Mouse (Mus musculus) CH12.LX (cell line): ENCODE results near the gene Apopt1. TPM values are rescaled to one million over a fixed set of nuclear protein-coding genes. Genes with fewer than 3 reads are reported as not detected.

Experiments used
- DNase-seq: peaks from one replicate; pipeline ENCODE4 v3.0.0-alpha.2; 2013; ENCODE audit errors: extremely low read depth
- H3K27ac ChIP-seq: 2 replicates; pipeline ENCODE4 v1.5.1; 2012; ENCODE audit warnings: low read depth, mild to moderate bottlenecking, control low read depth, moderate library complexity; ENCODE audit not compliant: insufficient read depth
- H3K27me3 ChIP-seq: replicated peaks from 2 replicates; pipeline ENCODE3; 2012; ENCODE audit warnings: inconsistent platforms
- H3K36me3 ChIP-seq, 2 experiments: replicated peaks in 1 of 2; 2 replicates each; pipeline versions ENCODE3 to v1.6.1; 2012; ENCODE audit warnings: inconsistent platforms in 1 of 2, low read length in 1 of 2, mild to moderate bottlenecking in 1 of 2, mixed read lengths in 1 of 2, moderate library complexity in 1 of 2; ENCODE audit not compliant: control insufficient read depth in 1 of 2, insufficient read depth in 1 of 2
- H3K4me1 ChIP-seq, 2 experiments: 2 replicates each; pipeline ENCODE4 v1.6.1; 2012; ENCODE audit warnings: inconsistent platforms in 1 of 2, moderate library complexity in 1 of 2; ENCODE audit not compliant: insufficient read depth in 2 of 2, control insufficient read depth in 1 of 2
- H3K4me2 ChIP-seq: 2 replicates; pipeline ENCODE4 v1.6.1; 2012; ENCODE audit warnings: low read depth, mild to moderate bottlenecking, control low read depth; ENCODE audit not compliant: poor library complexity, insufficient read depth, severe bottlenecking
- H3K4me3 ChIP-seq, 3 experiments: fragments of 150-350 bp in 1 of 3; sonication (generic) in 1 of 3; replicated peaks in 1 of 3; 2 replicates each; pipeline versions ENCODE3 to v1.5.1; 2011 to 2012; ENCODE audit warnings: low read depth in 2 of 3, low read length in 2 of 3, mild to moderate bottlenecking in 2 of 3, moderate library complexity in 2 of 3, control low read depth in 1 of 3, improper control_type of control experiment in 1 of 3, inconsistent platforms in 1 of 3, mixed read lengths in 1 of 3; ENCODE audit not compliant: poor library complexity in 1 of 3
- H3K79me2 ChIP-seq: replicated peaks from 2 replicates; pipeline ENCODE4 v1.6.1; 2012; ENCODE audit warnings: mild to moderate bottlenecking, moderate library complexity; ENCODE audit not compliant: control insufficient read depth, poor library complexity, insufficient read depth, severe bottlenecking; ENCODE audit errors: extremely low read depth
- H3K9ac ChIP-seq: 2 replicates; pipeline ENCODE4 v1.6.1; 2012; ENCODE audit warnings: low read depth, mild to moderate bottlenecking, control low read depth, moderate library complexity; ENCODE audit not compliant: insufficient read depth
- H3K9me3 ChIP-seq: replicated peaks from 2 replicates; pipeline ENCODE3; 2012; ENCODE audit warnings: low read length, inconsistent platforms, mixed read lengths
- E2F4 ChIP-seq: IDR thresholded peaks from 2 replicates; pipeline ENCODE4 v1.6.1; 2011; ENCODE audit warnings: low read depth, low read length, improper control_type of control experiment; ENCODE audit not compliant: insufficient replicate concordance
- EP300 ChIP-seq: IDR thresholded peaks from 2 replicates; pipeline ENCODE4 v1.6.1; 2011; ENCODE audit warnings: low read length, improper control_type of control experiment
- ETS1 ChIP-seq: conservative IDR thresholded peaks from 2 replicates; pipeline ENCODE4 v1.6.1; 2012; ENCODE audit warnings: low read depth, mild to moderate bottlenecking, inconsistent platforms, low read length, improper control_type of control experiment, moderate library complexity
- JUND ChIP-seq: conservative IDR thresholded peaks from 2 replicates; pipeline ENCODE4 v1.6.1; 2011; ENCODE audit warnings: low read depth, low read length, improper control_type of control experiment
- KAT2A ChIP-seq: IDR thresholded peaks from 2 replicates; pipeline ENCODE4 v1.6.1; 2012; ENCODE audit warnings: low read length, improper control_type of control experiment, inconsistent platforms; ENCODE audit not compliant: insufficient replicate concordance
- MAX ChIP-seq: IDR thresholded peaks from 2 replicates; pipeline ENCODE4 v1.6.1; 2011; ENCODE audit warnings: low read length, improper control_type of control experiment
- MEF2A ChIP-seq: IDR thresholded peaks from 2 replicates; pipeline ENCODE4 v1.6.1; 2014; ENCODE audit warnings: low read depth, mild to moderate bottlenecking, inconsistent platforms, low read length, improper control_type of control experiment, borderline replicate concordance
- NELFE ChIP-seq: IDR thresholded peaks from 2 replicates; pipeline ENCODE4 v1.6.1; 2011; ENCODE audit warnings: low read depth, low read length, improper control_type of control experiment
- RAD21 ChIP-seq: IDR thresholded peaks from 2 replicates; pipeline ENCODE4 v1.6.1; 2011; ENCODE audit warnings: low read depth, mild to moderate bottlenecking, low read length, improper control_type of control experiment, moderate library complexity
- TBP ChIP-seq: conservative IDR thresholded peaks from 2 replicates; pipeline ENCODE4 v1.6.1; 2011; ENCODE audit warnings: low read depth, low read length, improper control_type of control experiment
- ZKSCAN1 ChIP-seq: IDR thresholded peaks from 2 replicates; pipeline ENCODE4 v1.6.1; 2012; ENCODE audit warnings: low read depth, inconsistent platforms, low read length, improper control_type of control experiment, borderline replicate concordance
- ZMIZ1 ChIP-seq: IDR thresholded peaks from 2 replicates; pipeline ENCODE4 v1.6.1; 2012; ENCODE audit warnings: low read depth, mild to moderate bottlenecking, inconsistent platforms, low read length, improper control_type of control experiment
- ZNF384 ChIP-seq: IDR thresholded peaks from 2 replicates; pipeline ENCODE4 v1.6.1; 2012; ENCODE audit warnings: low read depth, low read length, improper control_type of control experiment, inconsistent platforms
- dilution Hi-C: fragments of 300-500 bp; cut with MboI; formaldehyde crosslinking; loops from 2 replicates; pipeline ENCODE4 v1.14.3; 2020; ENCODE audit warnings: low sequenced_read_pairs; ENCODE audit not compliant: extremely low pct_unique_long_range_greater_than_20kb, extremely low pct_ligation_motif_present
- in situ Hi-C: fragments of 300-500 bp; cut with MboI; formaldehyde crosslinking; loops from 3 replicates; pipeline ENCODE4 v1.14.3; 2019; ENCODE audit warnings: low sequenced_read_pairs, low pct_ligation_motif_present, low pct_unique_long_range_greater_than_20kb, mixed read lengths
- polyA plus RNA-seq: library from polyadenylated mRNA; unstranded; fragments of >175 nt; gene quantifications from 2 replicates; pipeline ENCODE4 v1.2.1, GENCODE M21; 2012; ENCODE audit warnings: low read depth; ENCODE audit not compliant: insufficient read length
- total RNA-seq, 2 experiments: library from RNA; depleted of rRNA; stranded (reverse); fragments of 300-350 nt in 1 of 2; fragments of >200 nt in 1 of 2; gene quantifications; 2 replicates each; pipeline ENCODE4 v1.2.3; 2012 to 2014

The Apopt1 gene
- total and polyA plus RNA-seq, 3 experiments: 36.0 to 49.1 (median 43.6) TPM

- Histone ChIP-seq H3K9ac (no peak overlapping the region), H3K4me2 (no peak overlapping the region), H3K9me3 (no peaks in the 10 kb centered on the region), H3K4me3 (no peak overlapping the region), H3K79me2 (no peaks in the 10 kb centered on the region), H3K27me3 (no peaks in the 10 kb centered on the region), H3K4me1 (peaks cover 19 to 68% of the 10 kb centered on the region in 2 experiments), H3K27ac (no peak overlapping the region), H3K36me3 (no peaks in the 10 kb centered on the region)
- in situ Hi-C loops (no loop called here), dilution Hi-C loops (no loop called here)
- DNase-seq: no peak
- no peak for TF ChIP-seq MAX
Measured at GRCm38 (mm10) chr12:111697708-111698107, 15.4 kb upstream of the Apopt1 start.

- Histone ChIP-seq H3K9me3 (no peaks in the 10 kb centered on the region), H3K27me3 (no peaks in the 10 kb centered on the region), H3K27ac (no peak overlapping the region), H3K4me1 (peaks cover 19 to 66% of the 10 kb centered on the region in 2 experiments), H3K79me2 (no peaks in the 10 kb centered on the region), H3K4me2 (no peak overlapping the region), H3K9ac (no peak overlapping the region), H3K4me3 (no peak overlapping the region), H3K36me3 (no peaks in the 10 kb centered on the region)
- in situ Hi-C loops: no loop called here
- dilution Hi-C loops: no loop called here
- DNase-seq: no peak
- TF ChIP-seq NELFE: no peak
- no peak for TF ChIP-seq KAT2A
- TF ChIP-seq ETS1: no peak
- TF ChIP-seq JUND: no peak
- TF ChIP-seq EP300: no peak
- TF ChIP-seq E2F4: no peak
- TF ChIP-seq ZMIZ1: no peak
- TF ChIP-seq ZNF384: no peak
- no peak for TF ChIP-seq MEF2A
- TF ChIP-seq RAD21: no peak
Measured at GRCm38 (mm10) chr12:111698346-111698913, 14.6 kb upstream of the Apopt1 start.

- H3K4me2 ChIP-seq: no peak overlapping the region
- no peaks in the 10 kb centered on the region for H3K9me3 ChIP-seq
- dilution Hi-C loops: no loop called here
- DNase-seq: no peak
- TF ChIP-seq ZKSCAN1 (no peak), EP300 (peak; percentile 68; the same call in 1 of the 2 replicates), TBP (no peak)
- no peaks in the 10 kb centered on the region for H3K79me2 ChIP-seq
- H3K4me1 ChIP-seq: peaks cover 10 to 56% of the 10 kb centered on the region in 2 experiments
- H3K27ac ChIP-seq: no peak overlapping the region
- H3K36me3 ChIP-seq: no peaks in the 10 kb centered on the region
- in situ Hi-C loops: no loop called here
- H3K9ac ChIP-seq: no peak overlapping the region
- H3K4me3 ChIP-seq: no peak overlapping the region
- H3K27me3 ChIP-seq: no peaks in the 10 kb centered on the region
Measured at GRCm38 (mm10) chr12:111699542-111699941, 13.5 kb upstream of the Apopt1 start.
